In genomic region chr6:32105547-32106275, GRCm38 (mm10) we compare ENCODE assay signal across 22 mouse cellular contexts. TPM values are rescaled to one million over a fixed set of nuclear protein-coding genes. Genes with fewer than 3 reads are reported as not detected.
DNase-seq lines count a peak whose midpoint lies in the region; ATAC-seq lines count a peak whose summit lies in the region.
"Had no signal": no experiment of that assay in that cellular context is flagged by ENCODE, and none has a peak within 500 bp of the region (broad histone marks: within the 10 kb centered on the region; RNA-seq: fewer than 3 reads in every experiment).

No protein-coding gene starts in this region.

- ATAC-seq in embryonic facial prominence, embryonic 14.5 days (ENCODE audit: low read depth) = no peak
- ATAC-seq in forebrain, embryonic 15.5 days (replicated peaks) = 0 out of 2 replicates have a peak, but pooled peaks have one; percentile 32
- ATAC-seq: intestine, postnatal 0 days; liver, postnatal 0 days had no signal

- H3K4me3 ChIP-seq in embryonic facial prominence, embryonic 14.5 days (ENCODE audit: low read depth, low read length) = no peak overlapping the region
- H3K4me3 ChIP-seq in embryonic facial prominence, embryonic 10.5 days = no peak overlapping the region
- no peak overlapping the region for H3K4me3 ChIP-seq in forebrain, embryonic 15.5 days
- H3K4me3 ChIP-seq: embryonic facial prominence, embryonic 15.5 days; heart, adult 2 months; hindbrain, embryonic 12.5 days had no signal

- H3K9ac ChIP-seq in embryonic facial prominence, embryonic 14.5 days (ENCODE audit: low read depth, low read length) = no peak overlapping the region
- no peak overlapping the region for H3K9ac ChIP-seq in forebrain, embryonic 15.5 days (replicated peaks)
- H3K9ac ChIP-seq: embryonic facial prominence, embryonic 15.5 days; hindbrain, embryonic 12.5 days; liver, postnatal 0 days had no signal

- peak; percentile 37 for DNase-seq in embryonic facial prominence, embryonic 14.5 days (ENCODE audit: low spot score)
- DNase-seq in embryonic facial prominence, embryonic 10.5 days (ENCODE audit: low spot score) = no peak
- peak; percentile 79 for DNase-seq in left cerebral cortex, postnatal 4 days
- DNase-seq in left cerebral cortex, postnatal 36 days (ENCODE audit: low spot score in 2 of 2) = no peak
- DNase-seq in Muller cell, postnatal 12 days (ENCODE audit: inconsistent ontology term) = peak; percentile 60
- no peak for DNase-seq in right cerebral cortex, postnatal 14 days
- no peak for DNase-seq in MN1 (ENCODE audit: low spot score)
- DNase-seq: cerebellum, adult 11-12 months; gastrocnemius, postnatal 10 days; heart, adult 2 months; liver; liver, postnatal 0 days had no signal

- no peaks in the 10 kb centered on the region for H3K9me3 ChIP-seq in embryonic facial prominence, embryonic 14.5 days (ENCODE audit: control insufficient read depth, low read length)
- no peaks in the 10 kb centered on the region for H3K9me3 ChIP-seq in embryonic facial prominence, embryonic 10.5 days
- H3K9me3 ChIP-seq in forebrain, embryonic 15.5 days = no peaks in the 10 kb centered on the region
- H3K9me3 ChIP-seq: embryonic facial prominence, embryonic 15.5 days; hindbrain, embryonic 12.5 days had no signal

- no peaks in the 10 kb centered on the region for H3K27me3 ChIP-seq in embryonic facial prominence, embryonic 14.5 days (replicated peaks; ENCODE audit: control insufficient read depth, insufficient read depth, low read length)
- no peaks in the 10 kb centered on the region for H3K27me3 ChIP-seq in embryonic facial prominence, embryonic 10.5 days (replicated peaks; ENCODE audit: low read depth, poor library complexity, severe bottlenecking)
- no peaks in the 10 kb centered on the region for H3K27me3 ChIP-seq in forebrain, embryonic 15.5 days
- H3K27me3 ChIP-seq: embryonic facial prominence, embryonic 15.5 days; hindbrain, embryonic 12.5 days had no signal

- no peaks in the 10 kb centered on the region for H3K4me1 ChIP-seq in embryonic facial prominence, embryonic 14.5 days (ENCODE audit: control insufficient read depth, insufficient read depth, low read length)
- H3K4me1 ChIP-seq in embryonic facial prominence, embryonic 10.5 days = no peaks in the 10 kb centered on the region
- no peaks in the 10 kb centered on the region; the same call in 1 of the 2 replicates for H3K4me1 ChIP-seq in forebrain, embryonic 15.5 days
- H3K4me1 ChIP-seq: embryonic facial prominence, embryonic 15.5 days had no signal

- WGBS in embryonic facial prominence, embryonic 14.5 days = 56% methylated on average over 9 of the region's 9 CpGs
- WGBS in embryonic facial prominence, embryonic 10.5 days = 63% methylated on average over 9 of the region's 9 CpGs
- 45% methylated on average over 9 of the region's 9 CpGs for WGBS in forebrain, embryonic 15.5 days

- no peaks in the 10 kb centered on the region for H3K36me3 ChIP-seq in embryonic facial prominence, embryonic 14.5 days (ENCODE audit: control insufficient read depth, insufficient read depth, low read length)
- no peaks in the 10 kb centered on the region for H3K36me3 ChIP-seq in embryonic facial prominence, embryonic 10.5 days (replicated peaks)
- H3K36me3 ChIP-seq in forebrain, embryonic 15.5 days = no peaks in the 10 kb centered on the region
- H3K36me3 ChIP-seq: embryonic facial prominence, embryonic 15.5 days; hindbrain, embryonic 12.5 days had no signal

- no peak overlapping the region for H3K27ac ChIP-seq in embryonic facial prominence, embryonic 14.5 days (replicated peaks; ENCODE audit: low read depth, low read length)
- H3K27ac ChIP-seq in embryonic facial prominence, embryonic 10.5 days (replicated peaks) = no peak overlapping the region
- no peak overlapping the region for H3K27ac ChIP-seq in forebrain, embryonic 15.5 days (replicated peaks)
- H3K27ac ChIP-seq: embryonic facial prominence, embryonic 15.5 days; heart, adult 2 months; hindbrain, embryonic 12.5 days had no signal

- intact Hi-C loops in left cerebral cortex, postnatal 4 days (cut with DNase I) = no loop called here
- intact Hi-C loops in left cerebral cortex, postnatal 36 days (cut with DNase I) = no loop called here

- no peak overlapping the region for H3K4me2 ChIP-seq in embryonic facial prominence, embryonic 14.5 days (ENCODE audit: low read depth, low read length)
- no peak overlapping the region for H3K4me2 ChIP-seq in forebrain, embryonic 15.5 days (replicated peaks)
- H3K4me2 ChIP-seq: embryonic facial prominence, embryonic 15.5 days; hindbrain, embryonic 12.5 days had no signal

RNA-seq across cellular contexts. Expression of gene 1700012A03Rik, which starts 55.7 kb away (rescaled TPM):
- polyA plus RNA-seq in embryonic facial prominence, embryonic 14.5 days (2014; fragmentation: Nextera tagmentation; extraction: Ambion mirVana) = not detected in 2 replicates
- not detected in 2 replicates for polyA plus RNA-seq in embryonic facial prominence, embryonic 10.5 days (2016; fragmentation: Nextera tagmentation; extraction: Ambion mirVana)
- total RNA-seq in left cerebral cortex, postnatal 4 days (2021) = not detected
- total RNA-seq in left cerebral cortex, postnatal 36 days (2021) = not detected
- not detected in 2 replicates for polyA plus RNA-seq in forebrain, embryonic 15.5 days (2015; fragmentation: Nextera tagmentation; extraction: Ambion mirVana)
- total RNA-seq: gastrocnemius, postnatal 10 days; heart, adult 2 months; layer of hippocampus, postnatal 25 days; left cerebral cortex, postnatal 14 days had no signal
- polyA plus RNA-seq: embryonic facial prominence, embryonic 15.5 days; heart, adult 2 months; heart, embryonic 16.5 days; hindbrain, embryonic 12.5 days; intestine, postnatal 0 days; kidney, embryonic 16.5 days; liver, postnatal 0 days; neural tube, embryonic 14.5 days; urinary bladder, adult 2 months had no signal

Comparison
In these comparisons a context has a peak if more than half of its experiments do, and no peak if none do; other contexts are left out.
1. DNase-seq: peak in embryonic facial prominence, embryonic 14.5 days (single experiment), left cerebral cortex, postnatal 4 days (single experiment) and Muller cell, postnatal 12 days (single experiment); none in embryonic facial prominence, embryonic 10.5 days (single experiment), left cerebral cortex, postnatal 36 days (0 of 2), right cerebral cortex, postnatal 14 days (single experiment) and MN1 (single experiment).